Mouse (Mus musculus): ENCODE data around the gene Fat3.

Gene Fat3

DNA sequence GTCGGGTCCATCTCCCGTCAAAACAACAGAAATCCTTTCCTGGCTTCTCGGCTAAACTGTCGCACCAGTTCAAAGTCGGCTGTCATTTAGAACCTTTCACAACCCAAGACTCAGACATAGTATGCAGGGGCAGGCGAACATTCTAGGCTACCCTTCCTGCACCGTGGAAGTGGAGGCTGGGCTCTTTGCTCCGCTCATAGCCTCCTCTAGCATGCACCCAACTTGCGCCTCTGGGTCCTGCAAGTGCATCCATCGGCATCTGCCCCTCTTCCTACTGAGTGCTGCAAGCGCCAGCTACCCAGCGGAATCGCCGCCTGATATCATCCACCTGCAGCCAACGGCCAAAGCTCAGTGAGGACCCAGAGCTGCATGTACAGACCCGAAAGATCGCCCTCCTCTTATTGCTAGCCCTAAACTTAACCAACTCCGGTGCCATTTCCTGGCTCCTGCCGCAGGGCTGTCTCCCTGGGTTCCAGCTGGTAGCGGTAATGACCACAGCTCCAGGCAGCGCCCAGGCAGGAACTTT lies at the start of gene Fat3:
Gene Fat3 (minus strand): TSS at position 100 of the 526 bp plus-strand sequence.
- no peak for DNase-seq

DNA sequence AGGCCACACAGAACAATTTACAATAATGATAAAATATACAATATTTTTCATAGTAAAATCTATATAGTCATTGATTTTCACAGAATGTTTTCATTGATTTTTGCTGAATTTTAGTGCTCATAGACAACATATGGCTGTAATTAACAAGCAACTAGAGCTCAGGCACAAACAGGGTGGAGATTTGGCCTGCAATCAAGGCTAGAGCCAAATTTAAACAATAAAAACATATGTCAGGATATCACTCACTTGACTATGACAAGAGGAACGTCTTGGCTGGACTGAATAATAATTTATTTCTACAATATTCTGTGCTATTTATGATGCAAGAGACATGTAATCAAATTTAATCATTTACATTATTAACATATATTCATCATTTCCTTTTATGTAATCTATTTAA lies 31.8 kb upstream of the Fat3 start:
- DNase-seq: no peak

DNA sequence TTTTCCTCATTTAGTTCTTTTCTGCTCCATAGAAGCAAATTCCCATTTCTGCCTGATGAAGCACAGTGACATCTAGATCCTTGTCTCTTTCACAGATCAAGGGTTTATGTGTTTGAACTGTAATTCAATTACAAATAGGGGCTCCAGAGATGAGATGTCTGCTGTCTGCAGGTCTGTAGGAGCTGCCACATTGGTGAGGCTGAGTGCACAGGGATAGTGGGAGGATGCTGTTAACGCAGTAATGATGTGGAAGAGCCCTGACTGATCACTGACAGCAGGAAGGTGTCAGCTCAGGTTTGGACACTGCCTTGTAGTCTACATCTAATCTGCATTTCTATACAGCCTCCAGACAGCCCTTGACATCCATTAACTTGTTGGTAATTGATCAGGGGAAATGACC lies 16.5 kb upstream of the Fat3 start:
- DNase-seq: no peak

DNA sequence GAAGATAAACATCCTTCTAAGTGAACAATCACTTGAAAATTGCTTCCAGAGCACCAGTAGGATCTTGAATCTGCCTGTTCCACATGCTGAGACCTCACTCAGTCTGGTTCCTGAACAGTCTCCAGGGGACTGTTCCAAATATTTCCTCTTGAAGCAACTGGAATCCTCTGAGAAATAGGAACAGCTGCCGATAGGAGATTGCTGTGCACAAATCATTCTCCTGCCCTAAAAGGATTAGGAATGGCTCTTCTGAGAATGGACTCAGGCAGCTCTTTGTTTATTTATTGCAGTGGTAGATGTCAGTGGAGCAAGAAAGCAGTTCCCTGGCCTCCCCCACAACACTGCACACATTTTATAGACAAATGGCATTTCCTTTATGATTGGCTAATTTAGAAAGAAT lies 10.9 kb upstream of the Fat3 start:
- DNase-seq: no peak

DNA sequence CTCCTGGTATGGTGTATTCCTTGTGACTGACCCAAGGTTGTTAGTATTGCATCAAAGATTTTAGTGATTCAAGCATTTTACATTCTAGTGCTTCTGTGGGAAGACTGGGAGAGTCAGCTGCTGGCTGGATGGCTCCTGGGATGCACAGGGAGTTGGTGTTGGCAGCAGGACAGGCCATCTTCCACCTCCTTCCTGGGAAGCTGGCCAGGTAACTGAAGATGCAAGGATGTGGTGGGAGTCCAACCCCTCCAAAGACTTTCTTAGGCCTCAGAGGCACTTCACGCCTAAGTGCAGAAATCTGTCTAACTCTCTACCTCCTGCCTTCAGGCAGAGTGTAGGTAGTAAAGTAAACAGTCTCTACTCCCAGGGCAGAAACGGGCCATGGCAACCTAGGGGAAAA lies 2.7 kb upstream of the Fat3 start:
- no peak for DNase-seq

DNA sequence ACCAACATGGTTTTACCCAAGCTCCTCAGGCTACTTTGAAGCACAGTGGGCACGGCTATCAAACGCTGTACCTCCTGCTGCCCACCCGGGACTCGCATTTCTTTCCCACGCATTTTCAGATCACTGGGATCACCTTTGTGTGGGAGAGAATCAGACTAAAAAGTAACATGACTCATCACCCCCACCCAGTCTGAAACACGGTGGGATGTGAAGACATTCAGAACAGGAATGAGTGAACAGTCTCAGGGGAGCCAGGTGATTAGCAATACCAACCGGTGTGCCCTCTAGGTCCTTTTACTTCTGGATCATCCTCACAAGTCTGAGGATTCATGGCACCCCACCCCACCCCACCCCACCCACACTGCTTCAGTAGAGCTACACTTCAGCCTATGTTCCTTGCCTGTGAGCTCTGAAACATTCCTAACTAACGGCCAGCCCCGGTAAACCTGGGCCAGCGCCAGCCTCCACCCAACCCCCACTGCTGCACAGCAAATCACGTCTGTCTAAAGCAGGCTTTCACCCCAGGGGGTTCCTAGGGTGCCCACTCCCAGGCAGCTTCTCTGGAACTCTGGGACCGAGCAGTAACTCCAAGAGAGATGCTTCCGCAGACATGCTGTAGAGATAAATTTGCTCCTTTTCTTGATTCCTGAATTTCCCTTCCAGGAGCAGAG lies 1.7 kb upstream of the Fat3 start:
- DNase-seq: no peak

DNA sequence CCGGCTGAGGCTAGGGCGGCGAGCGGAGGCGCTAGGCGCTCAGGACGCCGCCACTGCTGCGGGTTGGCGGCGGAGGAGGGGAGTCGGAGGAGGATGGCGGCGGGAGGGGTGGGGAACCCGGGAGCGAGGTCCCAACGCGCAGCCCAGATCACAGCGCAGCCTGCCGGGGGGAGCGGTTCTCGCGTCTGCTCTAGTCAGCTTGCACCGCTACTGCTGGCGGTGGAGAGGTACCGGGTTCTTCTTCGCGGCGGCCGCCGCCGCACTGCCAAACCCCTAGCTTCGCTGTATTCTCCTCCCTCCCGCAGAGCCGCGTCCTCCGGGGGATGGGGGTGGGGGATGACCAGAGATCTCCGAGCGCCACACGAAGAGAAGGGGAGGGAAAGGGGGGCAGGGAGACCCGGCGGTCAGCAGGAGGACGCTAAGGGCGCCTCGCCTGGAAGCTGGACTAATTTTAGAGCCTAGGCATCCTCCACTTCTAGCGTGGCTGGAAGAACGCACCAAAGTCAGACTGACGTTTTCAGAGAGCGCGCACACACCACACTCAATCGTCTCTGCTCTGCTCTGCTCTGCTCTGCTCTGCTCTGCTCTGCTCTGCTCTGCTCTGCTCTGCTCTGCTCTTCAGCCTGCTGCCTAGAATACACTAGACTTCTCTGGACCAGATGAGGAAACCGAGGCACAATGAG lies 1.0 kb upstream of the Fat3 start:
- DNase-seq: no peak

DNA sequence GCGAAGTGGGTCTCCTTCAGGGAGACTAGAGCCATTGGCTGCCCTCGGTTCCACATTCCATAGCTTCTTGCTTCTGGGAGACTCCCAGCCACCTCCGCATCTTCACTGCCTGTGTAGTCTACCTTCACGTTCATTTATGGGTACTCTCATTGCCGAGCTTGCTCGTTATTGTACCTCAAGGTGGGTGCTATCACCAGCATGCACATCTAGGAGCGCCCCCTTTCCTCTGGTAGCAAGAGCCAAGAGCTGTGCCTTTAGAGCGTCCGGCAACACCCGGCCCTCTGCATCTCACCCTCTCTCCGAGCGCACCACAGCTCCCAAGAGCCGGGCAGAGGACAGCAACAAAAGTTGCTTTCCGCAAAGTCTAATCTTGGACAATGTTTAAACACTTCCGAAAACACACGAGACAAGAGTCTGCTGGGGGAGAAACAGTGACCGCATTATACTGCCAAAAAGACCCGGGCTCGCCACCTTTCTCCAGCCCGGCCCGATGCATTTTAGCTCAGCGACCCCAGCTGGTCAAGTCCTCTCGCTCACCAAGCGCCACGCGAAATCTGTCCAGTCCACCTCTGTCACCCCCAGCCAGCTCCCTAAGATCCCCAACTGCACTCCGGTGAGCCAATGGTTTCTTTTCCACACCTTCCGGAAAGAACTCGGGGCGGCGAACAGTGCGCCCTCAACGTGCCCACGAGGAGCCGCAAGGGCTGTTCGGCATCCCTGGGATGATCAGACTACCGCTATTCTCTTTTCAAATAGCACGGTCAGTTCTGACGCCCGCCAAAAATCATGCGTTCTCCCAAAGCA lies 501 bp downstream of the Fat3 start:
- no peak for DNase-seq

DNA sequence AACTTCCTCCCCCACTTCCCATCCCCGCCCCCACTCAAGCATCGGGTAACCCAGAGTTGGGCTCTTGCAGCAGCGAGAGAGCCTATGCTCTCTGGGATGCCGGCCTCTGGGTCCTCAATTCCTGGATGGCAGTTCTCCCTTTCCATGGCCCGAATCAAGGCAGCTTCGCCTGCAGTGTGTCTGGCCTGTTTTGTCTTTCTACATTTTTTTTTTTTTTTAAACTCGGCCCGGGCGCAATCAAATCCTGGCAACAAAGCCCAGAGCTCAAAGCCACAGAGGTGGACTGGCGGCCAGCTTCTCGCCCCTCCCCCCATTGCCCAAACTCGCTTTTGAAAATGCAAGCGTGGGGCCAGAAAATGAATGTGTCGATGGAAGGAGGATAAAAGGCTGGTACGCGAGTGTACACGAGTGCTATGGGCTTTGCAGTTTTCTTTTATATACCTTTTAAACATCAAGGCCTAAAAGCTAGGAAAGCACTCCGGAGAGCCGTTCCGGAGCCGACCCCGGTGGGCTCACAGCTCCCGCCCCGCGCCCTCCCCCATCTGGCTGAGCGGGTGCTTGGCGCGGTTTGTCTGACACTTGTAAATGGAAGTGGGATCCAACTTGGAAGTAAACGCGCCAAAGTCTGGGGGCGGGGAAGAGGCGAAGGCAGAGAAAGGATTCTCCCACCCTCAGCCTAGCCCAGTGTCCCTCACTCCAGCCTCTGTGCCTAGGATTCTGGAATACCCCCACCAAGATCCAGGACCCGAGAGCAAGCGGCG lies 1.3 kb downstream of the Fat3 start:
- no peak for DNase-seq

DNA sequence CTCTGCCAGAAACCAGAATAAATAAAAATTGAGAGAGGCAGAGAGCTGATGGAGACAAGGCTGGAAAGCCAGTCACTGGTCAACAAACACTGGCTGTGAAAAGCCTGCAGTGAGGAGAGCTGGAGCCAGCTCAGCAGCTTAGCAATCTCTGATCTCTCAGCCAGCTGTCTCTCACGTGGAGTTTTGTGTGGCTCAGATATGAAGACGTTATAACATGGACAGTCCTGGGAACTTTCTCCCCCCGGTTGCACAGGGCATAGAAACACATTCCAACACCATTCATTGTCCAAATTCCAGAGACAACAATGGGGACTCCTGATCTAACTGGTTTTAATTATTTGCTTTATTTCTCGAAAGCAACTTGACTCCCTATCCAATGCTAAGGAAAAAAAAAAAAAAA lies 2.2 kb downstream of the Fat3 start:
- no peak for DNase-seq

DNA sequence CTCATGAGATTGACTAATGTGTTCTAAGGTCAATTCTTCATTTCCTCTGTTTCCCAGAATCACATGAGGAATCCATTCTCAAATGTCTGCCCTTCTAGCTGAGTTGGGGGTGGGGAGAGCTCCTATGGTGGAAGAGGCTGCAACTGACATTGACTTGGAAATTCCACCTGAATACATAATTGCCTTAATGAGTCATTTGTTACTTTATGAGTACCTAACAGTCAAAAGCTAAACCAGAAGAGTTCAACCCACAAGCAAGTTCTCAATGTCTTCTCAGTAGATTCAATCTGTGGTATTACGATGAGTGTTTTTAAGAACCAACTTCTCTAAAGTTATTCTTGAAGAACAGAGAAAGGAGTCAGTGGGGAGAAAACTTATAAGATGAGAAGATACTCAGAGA lies 3.7 kb downstream of the Fat3 start:
- no peak for DNase-seq

DNA sequence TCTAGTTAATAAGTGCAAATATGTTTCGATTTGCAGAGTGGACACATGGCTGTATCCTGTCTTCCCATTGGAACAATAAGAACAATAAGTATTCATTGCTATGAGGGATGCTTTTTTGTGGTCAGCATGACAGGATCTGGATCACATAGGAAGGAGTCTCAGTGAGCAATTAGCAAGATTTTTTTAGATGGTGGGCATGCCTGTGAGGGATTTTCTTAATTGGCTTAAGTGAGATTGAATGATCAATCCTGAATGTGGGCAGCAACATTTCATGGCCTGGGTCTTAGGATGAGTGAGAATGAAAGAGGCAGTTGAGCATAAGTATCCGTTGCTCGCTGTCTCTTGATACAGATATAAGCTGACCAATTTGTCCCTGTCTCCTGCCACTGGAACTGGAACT lies 4.8 kb downstream of the Fat3 start:
- DNase-seq: no peak

DNA sequence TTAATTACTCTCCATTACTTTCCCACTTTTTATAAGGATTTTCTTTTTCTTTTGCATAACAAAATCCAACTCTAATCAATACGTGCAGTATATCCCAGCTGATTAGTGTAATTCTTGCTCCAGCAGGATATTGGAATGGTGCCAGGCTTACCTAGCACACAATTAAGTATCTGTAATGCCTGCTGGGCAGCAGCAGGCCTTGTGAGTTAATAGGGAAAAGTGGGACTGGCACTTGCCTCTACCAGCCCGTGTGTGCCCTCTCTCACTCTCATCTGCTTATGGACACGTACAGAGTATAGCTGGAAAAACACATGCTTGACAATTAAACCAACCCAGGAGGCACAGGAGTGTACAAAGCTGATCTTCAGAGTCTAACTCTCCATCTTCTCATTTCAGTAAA lies 11.4 kb downstream of the Fat3 start:
- no peak for DNase-seq

DNA sequence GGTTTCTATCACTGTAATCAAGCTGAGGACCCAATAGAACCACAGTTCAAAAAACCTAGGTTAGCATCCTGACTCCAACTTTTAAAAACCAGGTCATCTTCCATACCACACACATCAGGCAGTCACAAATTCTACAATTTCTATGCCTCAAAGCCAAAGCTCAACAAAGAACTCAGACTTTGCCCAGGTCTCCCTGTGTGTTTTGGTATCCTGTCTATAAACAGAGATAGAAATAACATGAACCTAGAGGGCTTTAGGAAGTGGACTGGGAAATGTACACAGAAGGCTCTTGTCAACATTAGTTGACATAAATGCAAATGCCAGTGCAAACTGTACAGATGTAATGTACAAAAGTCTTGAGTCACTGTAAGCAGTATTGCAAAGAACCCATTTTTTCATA lies 13.5 kb downstream of the Fat3 start:
- no peak for DNase-seq

DNA sequence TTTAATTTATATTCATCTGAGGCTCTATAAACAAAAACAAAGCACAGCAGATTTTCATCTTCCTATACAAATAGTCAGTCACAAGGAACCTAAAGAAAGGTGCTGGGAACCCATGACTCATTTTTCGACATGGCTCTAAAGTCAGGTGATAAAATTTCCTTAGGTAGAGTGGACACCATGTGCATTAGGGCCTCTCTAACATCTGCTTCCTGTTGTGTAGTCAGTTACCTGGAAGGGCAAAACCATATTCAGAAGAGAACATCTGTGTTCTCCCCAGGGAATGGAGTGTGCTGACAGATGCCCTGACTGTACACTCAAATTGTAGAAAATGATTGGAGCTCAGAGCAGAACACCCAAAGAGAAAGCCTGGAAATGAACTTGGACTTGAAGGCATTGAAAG lies 14.9 kb downstream of the Fat3 start:
- DNase-seq: no peak

DNA sequence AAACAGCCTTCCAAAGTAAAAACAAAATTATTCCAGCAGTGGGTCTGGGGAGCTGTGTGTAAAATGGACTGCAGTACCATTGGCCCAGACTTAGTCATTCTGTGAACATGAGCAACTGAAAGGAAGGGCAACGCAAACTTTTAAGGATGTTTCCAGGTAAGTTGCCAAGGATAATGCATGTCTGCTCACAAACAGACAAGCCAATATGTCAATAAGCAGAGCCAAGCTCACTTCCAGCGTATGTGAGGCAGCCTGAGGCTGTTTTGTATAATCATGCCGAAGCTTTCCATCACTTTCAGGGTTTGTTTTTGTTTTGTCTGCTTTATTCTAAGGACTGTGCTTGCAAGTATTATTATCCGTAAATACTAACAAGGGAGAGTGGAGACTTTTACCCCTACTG lies 15.9 kb downstream of the Fat3 start:
- no peak for DNase-seq

DNA sequence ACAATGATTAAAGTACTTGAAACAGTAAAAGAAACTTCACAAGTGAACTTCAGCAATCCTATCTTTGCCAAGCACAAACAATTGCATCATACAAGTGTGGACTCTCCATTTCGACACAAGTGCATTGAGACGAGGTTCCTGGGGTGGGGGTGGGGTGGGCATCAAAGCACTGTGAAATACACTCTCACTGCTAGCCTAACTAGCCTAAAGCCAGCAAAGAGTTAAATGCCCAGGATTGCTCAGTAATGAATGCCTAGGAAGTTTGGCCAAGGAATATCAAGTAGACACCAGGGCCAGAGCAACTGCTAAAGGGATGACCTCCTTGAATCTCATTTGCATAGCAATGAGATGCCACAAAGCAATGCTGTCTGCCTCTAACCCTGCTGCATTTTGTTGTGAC lies 16.3 kb downstream of the Fat3 start:
- no peak for DNase-seq

DNA sequence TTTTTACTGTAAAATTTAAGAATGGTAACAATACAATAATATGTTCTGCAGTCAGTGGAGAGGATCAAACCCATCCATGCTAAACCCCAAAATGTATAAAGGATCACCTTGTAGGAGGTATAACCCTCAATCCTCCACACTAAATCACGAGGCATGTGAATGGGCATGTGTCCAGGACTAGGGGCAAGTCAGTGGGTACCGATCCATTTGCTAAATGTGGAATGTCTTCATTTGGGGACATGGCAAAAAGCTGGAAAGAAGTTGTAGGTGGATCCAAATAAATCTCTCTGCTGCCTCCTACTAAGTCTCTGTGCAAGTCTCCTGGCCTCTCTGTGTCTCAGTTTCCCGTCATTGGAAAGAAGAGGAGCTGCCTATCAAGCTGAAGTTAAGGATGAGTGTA lies 39.6 kb downstream of the Fat3 start:
- no peak for DNase-seq

DNA sequence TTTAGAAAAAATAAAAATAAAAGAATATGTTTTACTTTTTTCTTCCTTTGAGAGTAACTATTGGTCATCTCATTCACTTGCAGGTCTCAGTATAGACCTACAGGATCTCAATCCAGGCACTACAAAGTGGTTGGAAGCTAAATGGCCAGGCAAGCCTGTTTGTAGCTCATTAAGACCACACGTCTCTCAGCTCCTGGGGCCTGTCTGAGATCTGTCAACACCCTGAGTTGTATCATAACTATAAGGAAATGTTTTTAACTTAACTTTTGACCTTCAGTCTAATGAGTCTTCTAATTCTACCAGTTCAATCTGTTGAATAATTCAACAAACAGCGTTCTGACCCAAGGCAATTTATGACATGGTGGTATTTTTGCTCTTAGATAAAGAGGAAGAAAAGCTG lies 40.5 kb downstream of the Fat3 start:
- DNase-seq: no peak

DNA sequence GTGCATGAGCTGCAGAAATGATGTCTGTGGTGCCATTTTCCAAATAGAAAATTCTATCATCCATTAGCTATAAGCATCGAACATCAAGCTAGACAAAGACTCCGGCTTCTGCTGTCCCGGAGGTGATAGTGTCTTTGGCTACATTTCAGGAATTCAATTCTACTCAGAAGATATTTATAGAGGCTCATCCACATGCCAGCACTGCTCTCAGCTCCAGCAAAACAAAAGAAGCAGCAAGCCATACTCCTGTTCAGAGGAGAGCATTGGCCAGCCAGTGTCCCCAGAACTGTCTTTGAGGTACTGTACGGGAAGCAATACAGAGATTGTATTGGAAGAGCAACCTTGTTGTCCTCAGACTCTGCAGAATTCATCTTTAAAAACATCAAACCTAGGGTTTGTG lies 59.2 kb downstream of the Fat3 start:
- DNase-seq: no peak

DNA sequence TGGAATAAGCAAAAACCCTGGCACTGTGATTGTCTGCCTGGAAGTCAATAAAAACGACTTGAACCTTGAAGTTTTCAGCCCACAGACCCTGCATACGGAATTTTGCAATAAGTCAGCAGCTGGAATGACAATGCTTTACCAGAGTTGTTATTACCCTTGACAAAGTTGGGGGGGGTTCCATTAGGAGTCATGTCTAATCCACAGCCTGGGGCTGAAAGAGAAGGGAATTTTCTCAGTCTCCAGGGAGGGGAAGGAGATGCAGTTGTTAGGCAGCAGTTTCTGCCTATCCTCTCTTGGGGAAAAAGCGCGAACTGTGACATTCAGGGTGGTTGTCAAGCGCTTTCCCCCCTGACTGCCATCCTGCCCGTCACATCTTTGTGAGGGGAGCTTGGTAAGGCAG lies 60.4 kb downstream of the Fat3 start:
- DNase-seq: no peak

DNA sequence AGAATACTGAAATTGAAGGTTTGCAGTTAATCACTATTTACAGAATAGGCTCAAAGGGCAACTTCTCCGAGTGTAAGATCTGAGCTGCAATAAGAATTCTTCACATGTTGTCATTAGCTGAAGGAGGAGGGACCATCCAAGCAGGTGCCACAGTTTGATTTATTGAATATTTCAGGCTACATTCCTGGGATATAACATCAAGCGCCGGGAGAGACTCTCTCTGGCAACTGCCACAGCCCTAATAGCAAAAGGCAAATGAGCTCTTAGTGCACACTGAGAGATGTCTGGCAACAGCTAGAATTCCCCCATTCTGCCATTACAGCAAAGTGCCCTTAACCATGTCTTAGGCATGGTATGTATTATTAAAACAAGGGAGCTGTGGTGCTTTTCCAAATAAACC lies 61.1 kb downstream of the Fat3 start:
- no peak for DNase-seq

DNA sequence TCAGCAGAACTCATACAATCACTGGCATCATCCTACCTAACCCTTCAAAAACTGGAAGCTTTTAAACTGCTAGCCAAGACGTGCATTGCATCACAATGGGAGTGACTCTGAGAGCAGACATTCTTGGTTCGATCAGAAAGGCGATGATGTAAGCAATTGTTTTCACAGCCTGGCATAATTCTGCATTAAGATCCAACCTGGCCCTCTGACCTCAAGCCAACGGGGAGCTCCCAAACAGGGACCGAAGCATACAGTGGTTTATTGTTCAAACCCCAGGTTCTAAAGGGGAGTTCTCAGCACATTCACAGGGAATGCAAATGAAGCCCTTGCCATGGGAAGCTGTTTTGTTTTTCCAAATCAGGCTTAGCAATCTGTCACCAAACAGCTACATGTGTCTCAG lies 63.3 kb downstream of the Fat3 start:
- no peak for DNase-seq
